Mouse (Mus musculus): ENCODE results near the gene Gdap1l1.

The Gdap1l1 gene

GRCm38 (mm10) chr2:163463998-163464397 is 25.7 kb downstream of the Gdap1l1 start:
- DNase-seq (ENCODE audit: low spot score): no peak

DNA sequence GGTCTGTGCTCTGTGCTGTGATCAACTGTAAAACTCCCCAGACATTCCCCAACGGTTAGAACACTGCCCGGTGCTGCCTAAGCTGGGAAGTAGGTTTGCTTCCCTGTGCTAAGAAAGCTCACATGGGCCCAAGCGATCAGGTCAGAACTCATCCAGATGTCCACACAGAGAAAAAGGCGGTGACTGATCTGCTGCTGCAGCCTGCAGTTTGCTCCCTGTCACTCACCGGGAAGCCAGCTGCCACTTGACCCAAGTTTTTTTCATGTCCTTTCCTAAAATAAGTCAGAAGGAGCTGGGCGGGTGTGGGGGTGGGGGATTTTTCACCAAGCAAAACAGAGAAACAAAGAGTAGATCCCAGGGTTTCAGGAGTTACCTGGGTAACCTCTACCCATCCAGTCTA is 26.3 kb downstream of the Gdap1l1 start:
- no peak for DNase-seq (ENCODE audit: low spot score)

GRCm38 (mm10) chr2:163466771-163467170 is 28.5 kb downstream of the Gdap1l1 start:
- no peak for DNase-seq (ENCODE audit: low spot score)

- DNase-seq (ENCODE audit: low spot score): no peak
Measured at GRCm38 (mm10) chr2:163467585-163467984, 29.3 kb downstream of the Gdap1l1 start.

GRCm38 (mm10) chr2:163468866-163469265 is 30.6 kb downstream of the Gdap1l1 start:
- no peak for DNase-seq (ENCODE audit: low spot score)

DNA sequence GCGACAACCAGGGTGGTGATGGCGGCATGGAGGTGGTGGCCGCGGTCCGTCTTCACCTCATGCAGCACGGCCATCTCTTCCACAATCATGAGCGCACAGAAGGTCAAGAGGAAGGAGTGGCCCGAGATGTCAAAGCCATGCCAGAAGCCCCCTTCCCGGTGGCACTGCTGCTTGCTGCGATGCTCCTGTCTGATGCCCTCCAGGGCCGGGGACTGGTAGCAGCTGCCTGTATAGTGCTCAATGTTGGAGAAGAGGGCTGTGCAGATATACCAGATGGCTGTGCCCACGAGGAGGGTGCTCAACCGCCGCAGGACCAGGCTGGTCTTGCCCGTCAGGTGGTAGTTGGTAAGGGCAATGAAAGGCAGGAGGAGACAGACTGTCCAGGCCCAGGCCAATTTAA is 31.4 kb downstream of the Gdap1l1 start:
- no peak for DNase-seq (ENCODE audit: low spot score)

DNA sequence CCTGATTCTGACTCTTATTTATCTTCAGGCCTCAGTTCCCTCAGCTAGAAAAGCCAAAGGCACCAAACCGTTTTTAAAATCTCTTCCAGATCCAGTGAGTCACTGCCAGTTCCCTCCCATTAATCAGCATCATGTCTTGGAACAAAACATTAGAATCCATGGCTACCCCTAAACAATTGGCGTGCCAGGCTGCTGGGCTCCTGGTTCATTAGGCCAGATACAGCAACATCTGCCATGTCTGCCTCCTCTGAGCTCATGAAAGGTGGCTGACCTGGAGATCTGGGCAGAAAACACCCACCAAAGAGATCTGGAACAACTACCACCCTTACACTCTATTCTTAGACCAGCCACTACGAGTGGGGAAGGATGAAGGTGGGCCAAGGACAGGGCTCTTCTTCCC is 32.9 kb downstream of the Gdap1l1 start:
- DNase-seq (ENCODE audit: low spot score): no peak

DNA sequence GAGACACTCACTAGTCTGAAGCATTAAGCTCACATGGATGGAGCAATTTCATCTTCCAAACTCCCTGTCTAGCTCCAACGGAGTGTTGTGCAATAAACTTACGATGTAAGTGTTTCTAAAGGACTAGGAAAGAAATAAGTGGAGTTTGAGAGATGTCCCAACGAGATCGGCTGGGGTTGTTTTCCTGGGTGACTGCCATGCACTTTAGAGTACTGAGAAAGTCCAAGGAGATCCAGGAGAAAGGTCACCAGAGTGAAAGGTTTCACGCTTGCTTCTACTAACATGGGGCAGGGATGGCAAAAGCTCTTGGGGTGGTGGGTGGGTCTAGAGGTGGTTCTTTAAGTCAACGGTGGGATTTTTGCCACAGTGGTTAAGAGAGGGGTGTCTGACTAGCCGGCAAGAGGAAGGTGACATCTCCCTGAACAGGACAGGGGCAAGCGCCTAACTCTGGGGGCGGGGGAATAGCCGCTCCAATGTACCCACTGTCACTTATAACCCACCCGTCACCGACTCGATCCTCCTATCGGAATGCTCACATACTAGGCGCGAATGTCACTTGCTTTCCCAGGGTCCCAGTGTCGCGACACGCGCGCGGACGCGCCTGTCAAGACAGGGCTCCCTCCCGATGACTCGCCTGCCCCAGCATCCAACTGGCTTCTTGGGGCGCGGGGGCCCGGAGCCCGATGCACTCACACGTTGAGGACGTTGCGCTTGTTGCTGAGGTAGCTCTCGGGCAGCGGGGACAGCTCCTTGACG is 33.6 kb downstream of the Gdap1l1 start:
- no peak for DNase-seq (ENCODE audit: low spot score)

- DNase-seq (ENCODE audit: low spot score): peak; percentile 98
Measured at GRCm38 (mm10) chr2:163472466-163472851, 34.2 kb downstream of the Gdap1l1 start, which contains the start of gene Fitm2. Gene Fitm2, minus strand, starts transcription at chr2:163472629.

- peak; percentile 55 for DNase-seq (ENCODE audit: low spot score)
Measured at GRCm38 (mm10) chr2:163480191-163480825, 42.0 kb downstream of the Gdap1l1 start.

GRCm38 (mm10) chr2:163481539-163482029 is 43.3 kb downstream of the Gdap1l1 start:
- DNase-seq (ENCODE audit: low spot score): peak; percentile 66

DNA sequence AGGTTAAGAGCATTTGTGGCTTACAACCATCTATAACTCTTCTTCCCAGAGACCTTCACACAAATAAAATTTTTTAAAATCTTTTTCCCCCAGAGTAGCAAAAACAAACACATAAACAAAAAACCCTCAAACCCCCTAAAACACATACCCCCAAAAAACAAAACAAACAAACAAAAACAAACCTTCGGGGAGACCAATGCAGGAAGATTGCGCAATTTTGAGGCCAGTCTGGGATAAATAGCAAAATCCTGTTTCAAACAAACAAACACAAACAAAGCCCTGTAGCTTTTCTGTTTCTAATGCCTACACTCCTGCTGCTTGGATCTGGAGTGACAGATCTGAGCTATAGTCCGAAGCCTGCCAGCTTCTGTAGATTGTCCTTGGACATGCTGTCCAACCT is 49.1 kb downstream of the Gdap1l1 start:
- DNase-seq (ENCODE audit: low spot score): no peak

DNA sequence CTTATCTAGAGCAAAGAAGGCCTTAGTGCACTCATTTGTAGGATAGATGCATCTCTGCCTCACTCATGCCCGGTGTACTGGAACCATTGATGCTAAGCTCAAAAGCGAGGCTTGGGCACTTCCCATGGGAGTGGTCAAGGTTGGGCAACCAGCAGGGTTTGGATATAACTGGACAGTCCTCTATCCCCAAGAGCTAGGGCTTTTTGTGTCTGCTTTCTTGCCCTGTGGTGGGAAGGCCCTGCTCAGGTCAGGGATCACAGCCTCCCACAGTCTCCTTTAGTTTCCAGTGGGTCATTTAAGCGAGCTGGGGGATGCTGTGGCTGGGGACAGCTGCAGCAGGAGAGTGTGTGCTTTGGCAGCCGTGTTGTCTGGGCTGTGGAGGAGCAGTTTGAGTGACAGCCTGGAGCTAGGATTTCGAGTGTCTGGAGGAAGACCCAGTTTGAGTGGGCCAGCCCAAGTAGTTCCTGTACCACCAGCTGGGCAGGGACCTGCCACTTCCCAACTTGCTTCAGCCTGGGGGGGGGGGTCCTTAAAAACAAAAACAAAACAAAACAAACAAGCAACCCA is 51.5 kb downstream of the Gdap1l1 start:
- DNase-seq (ENCODE audit: low spot score): no peak

- DNase-seq (ENCODE audit: low spot score): no peak
Measured at GRCm38 (mm10) chr2:163490656-163491055, 52.4 kb downstream of the Gdap1l1 start.

DNA sequence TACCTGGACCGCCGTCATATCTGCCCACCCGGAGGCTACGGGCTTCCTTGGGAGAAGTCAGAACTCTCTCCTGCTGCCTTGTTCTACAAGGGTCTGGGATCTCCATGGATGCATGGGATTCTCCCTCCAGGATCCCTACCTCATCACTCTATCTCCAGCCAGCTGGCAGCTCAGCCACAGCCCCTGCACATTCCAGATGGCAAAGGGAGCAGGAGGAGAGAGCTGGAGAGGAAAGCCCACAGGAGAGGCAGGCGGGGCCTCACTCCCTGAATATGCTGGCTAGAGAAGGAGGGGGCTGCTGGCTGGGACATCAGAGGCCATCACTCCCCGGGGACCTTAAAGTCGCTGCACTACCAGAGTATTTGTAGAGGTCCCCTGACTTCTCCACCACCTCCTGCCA is 53.1 kb downstream of the Gdap1l1 start:
- no peak for DNase-seq (ENCODE audit: low spot score)

DNA sequence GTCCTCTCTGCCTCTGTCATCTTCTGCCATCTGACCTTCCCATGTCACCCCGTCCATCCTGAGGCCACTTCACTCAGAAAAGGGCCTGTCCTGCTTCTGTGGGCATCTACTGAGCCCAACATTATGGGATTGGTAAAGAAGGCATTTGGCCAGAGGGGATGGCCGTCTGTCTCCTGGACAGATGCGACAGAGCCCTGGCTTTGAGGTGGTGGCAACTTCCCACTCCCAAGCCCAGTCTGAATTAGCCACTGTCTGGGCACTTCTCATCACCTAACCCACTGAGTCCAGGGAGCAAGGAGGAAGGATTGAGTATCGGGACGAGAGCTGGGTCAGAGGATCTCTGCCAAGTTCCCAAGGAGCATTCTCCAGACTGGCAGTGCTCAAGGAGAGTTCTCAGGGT is 53.7 kb downstream of the Gdap1l1 start, which contains the start of gene R3hdml:
R3hdml (plus strand) TSS at position 301 of the 400 bp plus-strand sequence.
- no peak for DNase-seq (ENCODE audit: low spot score)

- no peak for DNase-seq (ENCODE audit: low spot score)
Measured at GRCm38 (mm10) chr2:163493031-163493430, 54.8 kb downstream of the Gdap1l1 start.

GRCm38 (mm10) chr2:163493976-163494375 is 55.7 kb downstream of the Gdap1l1 start:
- DNase-seq (ENCODE audit: low spot score): no peak

DNA sequence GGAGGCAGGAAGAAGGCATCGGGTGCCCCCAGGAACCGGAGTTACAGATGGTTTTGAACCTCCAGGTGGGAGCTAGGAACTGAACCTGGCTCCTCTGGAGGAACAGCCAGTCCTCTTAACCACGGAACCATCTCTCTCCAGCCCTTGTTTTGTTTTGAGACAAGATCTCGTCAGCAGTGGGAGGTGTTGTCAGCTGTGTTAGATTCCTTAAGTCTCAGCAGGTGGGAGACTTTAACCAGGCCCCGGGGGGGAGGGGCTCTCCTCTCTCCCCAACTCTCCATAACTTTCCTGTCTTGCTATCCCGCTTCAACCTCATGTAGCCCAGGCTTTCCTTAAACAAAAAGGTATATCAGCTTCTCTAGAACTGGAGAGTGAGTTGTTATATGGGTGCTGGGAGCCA is 56.2 kb downstream of the Gdap1l1 start:
- no peak for DNase-seq (ENCODE audit: low spot score)

- no peak for DNase-seq (ENCODE audit: low spot score)
Measured at GRCm38 (mm10) chr2:163502219-163502618, 63.9 kb downstream of the Gdap1l1 start.

DNA sequence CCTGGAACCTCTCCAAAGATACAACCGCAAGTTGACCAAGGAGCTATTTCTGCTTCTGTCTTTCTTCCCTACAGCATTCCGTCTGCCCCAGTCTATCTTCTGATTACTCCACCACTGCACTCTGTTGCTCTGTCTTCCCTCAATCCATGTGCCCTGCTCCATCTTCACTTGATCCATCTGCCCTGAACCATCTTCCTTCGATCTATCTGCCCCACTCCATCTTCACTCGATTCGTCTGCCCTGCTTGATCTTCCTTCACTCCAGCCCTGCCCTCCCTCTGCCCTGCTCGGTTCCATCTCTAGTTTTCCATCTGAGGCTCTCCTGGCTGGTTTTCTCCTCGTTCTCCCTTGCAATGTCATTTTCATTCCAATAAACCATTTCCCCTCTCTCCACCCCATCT is 64.9 kb downstream of the Gdap1l1 start:
- no peak for DNase-seq (ENCODE audit: low spot score)
